Comparison of ENCODE assay signal across 15 mouse cellular contexts in the genomic region with DNA sequence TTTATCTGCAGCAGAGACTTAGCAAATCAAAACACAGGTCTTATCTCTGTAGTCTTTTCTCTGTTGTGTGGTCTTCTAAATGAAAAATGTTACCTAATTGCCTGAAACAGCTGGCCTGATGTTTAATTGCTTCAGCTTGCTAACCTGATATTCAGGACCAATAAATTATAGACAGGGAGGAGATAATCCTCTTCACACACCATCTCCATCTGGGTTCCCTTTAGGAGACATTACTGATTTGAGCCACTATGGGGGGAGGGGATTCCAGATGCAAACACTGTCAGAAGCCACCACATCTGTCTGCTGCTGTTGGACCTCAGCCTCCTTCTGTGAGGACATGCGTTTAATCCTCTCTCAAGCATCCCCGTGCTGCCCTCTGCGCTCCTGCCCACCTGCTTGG.
A peak's percentile ranks its signal among the peaks of the same experiment; 100 is the strongest.
DNase-seq lines count a peak whose midpoint lies in the region; ATAC-seq and TF ChIP-seq lines count a peak whose summit lies in the region.
"Had no signal": no experiment of that assay in that cellular context is flagged by ENCODE, and none has a peak within 500 bp of the region (broad histone marks: within the 10 kb centered on the region; RNA-seq: fewer than 3 reads in every experiment).

No protein-coding gene starts in this region.

- no peak overlapping the region for H3K9ac ChIP-seq in hindbrain, embryonic 12.5 days
- 0 out of 2 replicates have a peak overlapping the region, but pooled peaks have one; percentile 3 for H3K9ac ChIP-seq in lung, embryonic 16.5 days (ENCODE audit: low read length)
- H3K9ac ChIP-seq in limb, embryonic 12.5 days (replicated peaks), result no peak overlapping the region
- H3K9ac ChIP-seq in stomach, postnatal 0 days (ENCODE audit: low read length), result no peak overlapping the region
- H3K9ac ChIP-seq: forebrain, postnatal 0 days; heart, embryonic 12.5 days; liver, embryonic 15.5 days; midbrain, embryonic 15.5 days had no signal

- no peaks in the 10 kb centered on the region for H3K36me3 ChIP-seq in hindbrain, embryonic 12.5 days
- H3K36me3 ChIP-seq in hindbrain, embryonic 10.5 days, result no peaks in the 10 kb centered on the region
- no peaks in the 10 kb centered on the region for H3K36me3 ChIP-seq in lung, embryonic 16.5 days (ENCODE audit: control insufficient read depth, insufficient read depth, low read length)
- no peaks in the 10 kb centered on the region for H3K36me3 ChIP-seq in limb, embryonic 12.5 days
- no peaks in the 10 kb centered on the region for H3K36me3 ChIP-seq in stomach, postnatal 0 days (ENCODE audit: control insufficient read depth, insufficient read depth, low read length)
- H3K36me3 ChIP-seq: heart, embryonic 12.5 days; liver, embryonic 15.5 days; midbrain, embryonic 15.5 days had no signal

- DNase-seq in hindbrain, embryonic 10.5 days (ENCODE audit: low spot score), result no peak
- no peak for DNase-seq in lung, postnatal 10 days
- no peak for DNase-seq in stomach, postnatal 0 days (ENCODE audit: low spot score)
- DNase-seq in c-Kit-positive CD71-positive TER-119-positive erythroid progenitor cells, embryonic 14.5 days (ENCODE audit: low spot score), result no peak
- DNase-seq: adrenal gland, adult 8-10 months had no signal

- no peak for TF ChIP-seq CTCF in stomach, postnatal 0 days (IDR thresholded peaks at IDR 0.05; ENCODE audit: low read depth)

- no peak for ATAC-seq in hindbrain, embryonic 12.5 days (ENCODE audit: low FRiP score)
- peak; percentile 51 for ATAC-seq in lung, embryonic 16.5 days (ENCODE audit: low read depth)
- no peak for ATAC-seq in limb, embryonic 12.5 days (ENCODE audit: insufficient number of reproducible peaks, insufficient read depth, low FRiP score, low TSS enrichment, low read depth)
- no peak for ATAC-seq in stomach, postnatal 0 days (ENCODE audit: low FRiP score, low TSS enrichment)
- ATAC-seq: CD4-positive, CD25-positive, alpha-beta regulatory T cell, adult 4 months had no signal

- H3K9me3 ChIP-seq in hindbrain, embryonic 12.5 days (replicated peaks), result no peaks in the 10 kb centered on the region
- H3K9me3 ChIP-seq in hindbrain, embryonic 10.5 days, result no peaks in the 10 kb centered on the region
- no peaks in the 10 kb centered on the region for H3K9me3 ChIP-seq in lung, embryonic 16.5 days (ENCODE audit: control insufficient read depth, low read length)
- no peaks in the 10 kb centered on the region for H3K9me3 ChIP-seq in limb, embryonic 12.5 days
- no peaks in the 10 kb centered on the region for H3K9me3 ChIP-seq in stomach, postnatal 0 days (ENCODE audit: control insufficient read depth, low read length)
- H3K9me3 ChIP-seq: heart, embryonic 12.5 days; liver, embryonic 15.5 days; midbrain, embryonic 15.5 days had no signal

- H3K4me2 ChIP-seq in hindbrain, embryonic 12.5 days (replicated peaks), result no peak overlapping the region
- H3K4me2 ChIP-seq in lung, embryonic 16.5 days (ENCODE audit: low read depth, low read length), result no peak overlapping the region
- no peak overlapping the region for H3K4me2 ChIP-seq in limb, embryonic 12.5 days
- H3K4me2 ChIP-seq in stomach, postnatal 0 days (replicated peaks; ENCODE audit: low read depth), result no peak overlapping the region
- H3K4me2 ChIP-seq: heart, embryonic 12.5 days; liver, embryonic 15.5 days; midbrain, embryonic 15.5 days had no signal

- TF ChIP-seq EP300 in stomach, postnatal 0 days (optimal IDR thresholded peaks at IDR 0.05), result no peak

- H3K4me1 ChIP-seq in hindbrain, embryonic 12.5 days, result peaks cover 23% of the 10 kb centered on the region
- peaks cover 34% of the 10 kb centered on the region for H3K4me1 ChIP-seq in hindbrain, embryonic 10.5 days (replicated peaks)
- peaks cover 27% of the 10 kb centered on the region for H3K4me1 ChIP-seq in lung, embryonic 16.5 days (replicated peaks; ENCODE audit: control insufficient read depth, insufficient read depth, low read length)
- peaks cover 52% of the 10 kb centered on the region for H3K4me1 ChIP-seq in limb, embryonic 12.5 days (replicated peaks)
- peaks cover 6% of the 10 kb centered on the region for H3K4me1 ChIP-seq in stomach, postnatal 0 days (replicated peaks; ENCODE audit: control insufficient read depth, insufficient read depth)

- WGBS in hindbrain, embryonic 12.5 days, result 92% methylated on average over 3 of the region's 3 CpGs
- WGBS in hindbrain, embryonic 10.5 days, result 83% methylated on average over 3 of the region's 3 CpGs
- WGBS in lung, embryonic 16.5 days, result 52% methylated on average over 3 of the region's 3 CpGs
- WGBS in limb, embryonic 12.5 days, result 75% methylated on average over 3 of the region's 3 CpGs
- 59% methylated on average over 3 of the region's 3 CpGs for WGBS in stomach, postnatal 0 days

- H3K27me3 ChIP-seq in hindbrain, embryonic 12.5 days, result no peaks in the 10 kb centered on the region; the same call in 1 of the 2 replicates
- H3K27me3 ChIP-seq in hindbrain, embryonic 10.5 days (ENCODE audit: insufficient read depth, poor library complexity, severe bottlenecking), result peaks cover 34% of the 10 kb centered on the region
- H3K27me3 ChIP-seq in lung, embryonic 16.5 days (ENCODE audit: control insufficient read depth, insufficient read depth, low read depth, low read length), result no peaks in the 10 kb centered on the region
- peaks cover 31% of the 10 kb centered on the region for H3K27me3 ChIP-seq in limb, embryonic 12.5 days
- H3K27me3 ChIP-seq in stomach, postnatal 0 days (ENCODE audit: control insufficient read depth, insufficient read depth, low read length), result no peaks in the 10 kb centered on the region
- H3K27me3 ChIP-seq: midbrain, embryonic 15.5 days had no signal

- H3K4me3 ChIP-seq in hindbrain, embryonic 12.5 days, result no peak overlapping the region
- no peak overlapping the region for H3K4me3 ChIP-seq in hindbrain, embryonic 10.5 days
- no peak overlapping the region for H3K4me3 ChIP-seq in lung, embryonic 16.5 days (ENCODE audit: low read length)
- H3K4me3 ChIP-seq in limb, embryonic 12.5 days (replicated peaks), result no peak overlapping the region
- H3K4me3 ChIP-seq in stomach, postnatal 0 days (ENCODE audit: low read depth, low read length), result no peak overlapping the region
- H3K4me3 ChIP-seq: erythroblast, embryonic 14.5 days; heart, embryonic 12.5 days; liver, embryonic 15.5 days; midbrain, embryonic 15.5 days had no signal

- H3K27ac ChIP-seq in hindbrain, embryonic 12.5 days, result peak overlapping the region; percentile 13; the same call in 1 of the 2 replicates
- H3K27ac ChIP-seq in hindbrain, embryonic 10.5 days, result no peak overlapping the region
- H3K27ac ChIP-seq in lung, embryonic 16.5 days (ENCODE audit: low read length), result peak overlapping the region; percentile 94
- H3K27ac ChIP-seq in limb, embryonic 12.5 days, result peak overlapping the region; percentile 37; the same call in 1 of the 2 replicates
- peak overlapping the region; percentile 63; the same call in 1 of the 2 replicates for H3K27ac ChIP-seq in stomach, postnatal 0 days (replicated peaks)
- H3K27ac ChIP-seq: hindbrain, postnatal 0 days; liver, embryonic 15.5 days; midbrain, embryonic 15.5 days had no signal
